Mouse (Mus musculus): ENCODE measurements around the gene Sppl2a. TPM values are rescaled to one million over a fixed set of nuclear protein-coding genes. Genes with fewer than 3 reads are reported as not detected.
A peak's percentile ranks its signal among the peaks of the same experiment; 100 is the strongest.

The Sppl2a gene
- polyA plus RNA-seq, 1 experiment from 2014 or later: 36.0 TPM

DNA sequence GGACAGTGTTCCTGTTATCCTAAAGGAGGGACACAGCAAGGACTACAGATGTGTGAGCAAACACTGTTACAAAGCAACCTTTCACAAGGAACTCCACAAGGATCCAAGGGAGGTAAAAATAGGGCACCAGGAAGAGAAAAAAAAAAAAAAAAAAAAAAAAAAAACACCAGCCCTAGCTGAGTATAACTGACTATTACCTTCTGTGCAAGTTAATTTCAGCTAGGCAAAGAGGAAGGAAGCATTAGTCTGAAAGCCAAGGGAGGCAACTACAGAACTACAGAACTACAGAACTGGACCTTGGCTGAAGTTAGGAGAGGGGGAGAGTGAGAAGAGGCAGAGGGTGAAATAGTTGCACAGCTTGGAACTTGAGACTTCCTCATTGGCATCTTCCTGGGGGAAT lies 886 bp upstream of the Sppl2a start:
- Histone ChIP-seq H3K27ac (ENCODE audit: low read length) (peak overlapping the region; percentile 97; the same call in 1 of the 2 replicates), H3K4me1 (ENCODE audit: insufficient read depth, low read depth, low read length) (no peaks in the 10 kb centered on the region), H3K4me2 (replicated peaks; ENCODE audit: low read depth, low read length) (no peak overlapping the region), H3K9ac (replicated peaks; ENCODE audit: low read depth) (no peak overlapping the region), H3K4me3 (ENCODE audit: low read depth, low read length) (no peak overlapping the region), H3K36me3 (ENCODE audit: insufficient read depth, low read length) (no peaks in the 10 kb centered on the region), H3K9me3 (ENCODE audit: low read length) (no peaks in the 10 kb centered on the region), H3K27me3 (replicated peaks; ENCODE audit: insufficient read depth, low read length) (no peaks in the 10 kb centered on the region)
- ATAC-seq: no peak
- TF ChIP-seq CTCF (IDR thresholded peaks at IDR 0.05) (no peak), EP300 (IDR thresholded peaks at IDR 0.05) (no peak)
- DNase-seq (ENCODE audit: low spot score): peak; percentile 8

- H3K36me3 ChIP-seq (ENCODE audit: insufficient read depth, low read length): no peaks in the 10 kb centered on the region
Measured at GRCm38 (mm10) chr2:126932261-126932896, 656 bp downstream of the Sppl2a start.

DNA sequence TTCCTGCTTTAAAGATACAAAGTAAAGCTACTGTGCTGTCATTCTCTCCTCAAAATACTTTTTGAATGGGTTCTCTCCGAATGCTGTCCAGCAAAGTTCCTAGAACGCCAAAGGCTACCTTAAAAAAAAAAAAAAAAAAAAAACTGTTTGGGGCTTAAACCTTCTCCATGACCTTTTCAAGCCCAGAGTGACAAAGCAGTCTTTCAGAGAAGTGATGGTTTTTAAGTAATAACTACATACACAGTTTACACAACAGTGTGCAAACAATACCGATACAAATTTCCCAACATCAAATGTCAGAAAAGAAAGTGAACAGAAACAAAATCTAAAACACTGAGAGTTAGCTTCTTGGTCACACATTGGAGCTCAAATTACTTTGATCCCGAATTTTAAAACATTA lies 1.3 kb downstream of the Sppl2a start:
- Histone ChIP-seq H3K9ac (replicated peaks; ENCODE audit: low read depth) (no peak overlapping the region; the same call in 1 of the 2 replicates), H3K4me1 (ENCODE audit: insufficient read depth, low read depth, low read length) (no peaks in the 10 kb centered on the region), H3K9me3 (ENCODE audit: low read length) (no peaks in the 10 kb centered on the region), H3K4me2 (replicated peaks; ENCODE audit: low read depth, low read length) (peak overlapping the region; percentile 74; the same call in 1 of the 2 replicates), H3K36me3 (ENCODE audit: insufficient read depth, low read length) (peaks cover 5% of the 10 kb centered on the region; the same call in 1 of the 2 replicates), H3K27ac (ENCODE audit: low read length) (no peak overlapping the region), H3K4me3 (ENCODE audit: low read depth, low read length) (peak overlapping the region; percentile 73; the same call in 1 of the 2 replicates), H3K27me3 (replicated peaks; ENCODE audit: insufficient read depth, low read length) (no peaks in the 10 kb centered on the region)
- no peak for ATAC-seq
- WGBS: 31% methylated on average over 4 of the region's 4 CpGs
- DNase-seq (ENCODE audit: low spot score): peak; percentile 38
- TF ChIP-seq CTCF (IDR thresholded peaks at IDR 0.05): no peak
- no peak for TF ChIP-seq EP300 (IDR thresholded peaks at IDR 0.05)

More at GRCm38 (mm10) chr2:126932261-126932896, 656 bp downstream of the Sppl2a start:
- Histone ChIP-seq H3K4me2 (replicated peaks; ENCODE audit: low read depth, low read length) (peak overlapping the region; percentile 74), H3K4me3 (ENCODE audit: low read depth, low read length) (peak overlapping the region; percentile 73), H3K9ac (replicated peaks; ENCODE audit: low read depth) (peak overlapping the region; percentile 62), H3K27ac (ENCODE audit: low read length) (peak overlapping the region; percentile 97), H3K4me1 (ENCODE audit: insufficient read depth, low read depth, low read length) (no peaks in the 10 kb centered on the region), H3K9me3 (ENCODE audit: low read length) (no peaks in the 10 kb centered on the region), H3K27me3 (replicated peaks; ENCODE audit: insufficient read depth, low read length) (no peaks in the 10 kb centered on the region)
- ATAC-seq: no peak
- TF ChIP-seq CTCF (IDR thresholded peaks at IDR 0.05) (no peak), EP300 (IDR thresholded peaks at IDR 0.05) (no peak)
- DNase-seq (ENCODE audit: low spot score): no peak
- WGBS: 3% methylated on average over 12 of the region's 15 CpGs

DNA sequence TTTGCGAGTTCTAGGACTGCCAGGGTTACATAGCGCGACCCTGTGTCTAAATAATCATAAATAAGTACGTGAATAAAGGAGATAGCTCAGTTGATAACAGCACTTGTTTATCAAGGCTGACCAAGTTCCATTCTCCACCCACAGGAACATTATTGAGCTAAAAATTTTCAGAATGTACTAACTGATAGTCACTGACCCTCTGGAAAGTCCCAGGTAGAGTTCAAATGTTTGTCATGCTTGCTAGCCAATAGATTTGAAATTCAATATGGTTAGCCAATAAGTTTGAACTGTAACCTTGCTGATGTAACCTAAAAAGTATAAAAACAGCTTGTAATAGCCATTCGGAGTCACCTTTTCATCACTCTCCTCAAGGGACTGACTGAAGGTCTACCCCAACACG lies 4.4 kb downstream of the Sppl2a start:
- Histone ChIP-seq H3K9ac (replicated peaks; ENCODE audit: low read depth) (no peak overlapping the region), H3K27me3 (replicated peaks; ENCODE audit: insufficient read depth, low read length) (no peaks in the 10 kb centered on the region), H3K4me1 (ENCODE audit: insufficient read depth, low read depth, low read length) (no peaks in the 10 kb centered on the region), H3K27ac (ENCODE audit: low read length) (no peak overlapping the region), H3K4me2 (replicated peaks; ENCODE audit: low read depth, low read length) (no peak overlapping the region), H3K36me3 (ENCODE audit: insufficient read depth, low read length) (peaks cover 8% of the 10 kb centered on the region; the same call in 1 of the 2 replicates), H3K9me3 (ENCODE audit: low read length) (no peaks in the 10 kb centered on the region), H3K4me3 (ENCODE audit: low read depth, low read length) (no peak overlapping the region)
- WGBS: 84% methylated on average over 6 of the region's 6 CpGs
- DNase-seq (ENCODE audit: low spot score) (no peak), ATAC-seq (no peak)
- TF ChIP-seq EP300 (IDR thresholded peaks at IDR 0.05): no peak
- no peak for TF ChIP-seq CTCF (IDR thresholded peaks at IDR 0.05)

DNA sequence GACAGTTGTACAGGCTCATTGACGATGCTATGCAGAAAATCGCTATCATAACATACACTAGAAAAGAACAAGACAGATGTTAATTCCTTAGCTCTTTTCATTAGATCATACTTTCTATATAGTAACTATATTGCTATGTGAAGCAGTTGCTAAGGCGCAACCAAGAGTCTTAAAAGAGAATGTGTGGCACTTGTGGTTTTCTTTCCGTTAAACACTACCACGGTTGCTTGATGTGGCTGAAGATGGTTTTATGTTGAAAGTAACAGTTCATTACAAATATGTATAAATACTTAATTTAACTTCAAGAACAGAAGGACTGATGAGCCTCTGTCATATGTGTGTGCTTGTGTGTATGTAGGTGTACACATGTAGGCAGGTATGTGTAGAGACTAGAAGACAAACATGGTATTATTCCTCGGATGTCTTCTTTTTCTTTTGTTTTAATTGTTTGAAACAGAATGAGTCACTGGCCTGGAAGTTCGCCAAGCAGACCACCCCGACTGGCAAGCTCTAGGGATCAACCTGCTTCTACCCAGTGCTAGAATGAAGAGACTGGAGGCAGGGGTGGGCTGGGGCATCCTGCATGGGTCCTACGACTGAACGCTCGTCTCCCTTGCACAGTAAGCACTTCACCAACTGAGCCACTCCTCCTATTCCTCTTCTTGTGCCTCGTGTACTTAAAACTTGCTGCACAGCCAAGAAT lies 12.5 kb downstream of the Sppl2a start:
- ATAC-seq (no peak), DNase-seq (ENCODE audit: low spot score) (no peak)
- no peak for TF ChIP-seq CTCF (IDR thresholded peaks at IDR 0.05)
- no peak for TF ChIP-seq EP300 (IDR thresholded peaks at IDR 0.05)
- Histone ChIP-seq H3K36me3 (ENCODE audit: insufficient read depth, low read length) (peaks cover 23% of the 10 kb centered on the region), H3K27ac (ENCODE audit: low read length) (no peak overlapping the region), H3K9me3 (ENCODE audit: low read length) (no peaks in the 10 kb centered on the region), H3K4me1 (ENCODE audit: insufficient read depth, low read depth, low read length) (no peaks in the 10 kb centered on the region), H3K4me3 (ENCODE audit: low read depth, low read length) (no peak overlapping the region), H3K9ac (replicated peaks; ENCODE audit: low read depth) (no peak overlapping the region), H3K27me3 (replicated peaks; ENCODE audit: insufficient read depth, low read length) (no peaks in the 10 kb centered on the region), H3K4me2 (replicated peaks; ENCODE audit: low read depth, low read length) (no peak overlapping the region)
- WGBS: 76% methylated on average over 12 of the region's 12 CpGs

DNA sequence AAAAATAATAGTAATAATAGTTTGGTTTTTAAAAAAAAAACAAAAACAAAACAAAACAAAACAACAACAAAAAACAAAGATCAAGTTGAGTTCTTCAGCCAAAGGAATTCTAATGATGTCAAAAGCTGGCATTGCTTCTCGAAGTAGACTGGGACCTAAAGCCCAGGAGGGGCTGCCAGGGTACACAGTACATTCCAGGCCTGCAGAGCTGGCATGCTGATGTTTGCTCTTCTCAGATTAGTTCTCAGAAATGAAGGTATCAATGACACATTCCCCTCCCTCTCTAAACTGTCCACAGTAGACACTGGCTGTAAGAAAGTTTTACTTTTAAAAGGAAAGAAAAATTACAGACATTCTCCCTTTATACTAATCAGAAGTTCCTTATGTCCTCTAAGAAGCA lies 16.8 kb downstream of the Sppl2a start:
- no peak for DNase-seq (ENCODE audit: low spot score)
- Histone ChIP-seq H3K27me3 (replicated peaks; ENCODE audit: insufficient read depth, low read length) (no peaks in the 10 kb centered on the region), H3K4me1 (ENCODE audit: insufficient read depth, low read depth, low read length) (no peaks in the 10 kb centered on the region), H3K4me2 (replicated peaks; ENCODE audit: low read depth, low read length) (no peak overlapping the region), H3K9ac (replicated peaks; ENCODE audit: low read depth) (no peak overlapping the region), H3K4me3 (ENCODE audit: low read depth, low read length) (no peak overlapping the region), H3K27ac (ENCODE audit: low read length) (no peak overlapping the region), H3K9me3 (ENCODE audit: low read length) (no peaks in the 10 kb centered on the region), H3K36me3 (ENCODE audit: insufficient read depth, low read length) (peaks cover 18% of the 10 kb centered on the region)
- no peak for TF ChIP-seq CTCF (IDR thresholded peaks at IDR 0.05)
- no peak for TF ChIP-seq EP300 (IDR thresholded peaks at IDR 0.05)
- ATAC-seq: no peak
- WGBS: 43% methylated on average over 1 of the region's 1 CpGs

Measured in lung, postnatal 0 days (tissue).